Mouse (Mus musculus) gastrocnemius, adult 2 months (tissue): ENCODE measurements around the gene Uqcrq. TPM values are rescaled to one million over a fixed set of nuclear protein-coding genes. Genes with fewer than 3 reads are reported as not detected.

Experiments used
- DNase-seq: peaks from one replicate; pipeline ENCODE4 v3.0.0; 2022
- H3K27ac ChIP-seq: fragments of 200-600 bp; 2 replicates; pipeline ENCODE4 v1.8.1; 2022; ENCODE audit warnings: mild to moderate bottlenecking
- H3K4me3 ChIP-seq: fragments of 200-600 bp; 2 replicates; pipeline ENCODE4 v1.8.1; 2022; ENCODE audit warnings: mild to moderate bottlenecking, moderate library complexity
- CTCF ChIP-seq: fragments of 200-600 bp; IDR thresholded peaks from 2 replicates; pipeline ENCODE4 v1.8.1; 2022; ENCODE audit warnings: antibody characterized with exemption, mild to moderate bottlenecking, moderate library complexity
- intact Hi-C: fragments of 180-260 bp; cut with DNase I; formaldehyde crosslinking; loops from one replicate; pipeline ENCODE4 v1.15.1; 2025
- total RNA-seq, 2 experiments: library from RNA; stranded (reverse); gene quantifications; 2 replicates each; pipeline ENCODE4 v1.2.3; 2021

Uqcrq gene
- total RNA-seq, 2 experiments from 2014 or later: 1,156 to 1,696 TPM

- TF ChIP-seq CTCF: no peak
- intact Hi-C loops: no loop called here
- peak overlapping the region; percentile 52 for H3K27ac ChIP-seq
- peak; percentile 81 for DNase-seq
- H3K4me3 ChIP-seq: no peak overlapping the region
These were observed 17.9 kb upstream of the Uqcrq start for GRCm38 (mm10) chr11:53448529-53448928.

- no peak for TF ChIP-seq CTCF
- no peak for DNase-seq
- intact Hi-C loops: no loop called here
- Histone ChIP-seq H3K27ac (peak overlapping the region; percentile 52), H3K4me3 (no peak overlapping the region)
These were observed 17.4 kb upstream of the Uqcrq start for GRCm38 (mm10) chr11:53447996-53448395.

GRCm38 (mm10) chr11:53446183-53446582 lies 15.6 kb upstream of the Uqcrq start:
- intact Hi-C loops: no loop called here
- TF ChIP-seq CTCF: no peak
- no peak overlapping the region for H3K4me3 ChIP-seq
- H3K27ac ChIP-seq: no peak overlapping the region
- no peak for DNase-seq

- TF ChIP-seq CTCF: no peak
These were observed 14.9 kb upstream of the Uqcrq start for GRCm38 (mm10) chr11:53445562-53445961.

GRCm38 (mm10) chr11:53443861-53444260 lies 13.2 kb upstream of the Uqcrq start:
- Histone ChIP-seq H3K4me3 (no peak overlapping the region), H3K27ac (no peak overlapping the region)
- no peak for DNase-seq
- intact Hi-C loops: no loop called here
- TF ChIP-seq CTCF: peak; percentile 70

More at GRCm38 (mm10) chr11:53445562-53445961, 14.9 kb upstream of the Uqcrq start:
- no peak overlapping the region for H3K4me3 ChIP-seq
- no peak for DNase-seq
- H3K27ac ChIP-seq: no peak overlapping the region
- intact Hi-C loops: no loop called here

- no peak for DNase-seq
- H3K4me3 ChIP-seq: peak overlapping the region; percentile 48
- H3K27ac ChIP-seq: peak overlapping the region; percentile 85
- intact Hi-C loops: no loop called here
- no peak for TF ChIP-seq CTCF
These were observed 11.3 kb upstream of the Uqcrq start for GRCm38 (mm10) chr11:53441921-53442320.

GRCm38 (mm10) chr11:53436338-53436737 lies 5.7 kb upstream of the Uqcrq start:
- Histone ChIP-seq H3K4me3 (no peak overlapping the region), H3K27ac (no peak overlapping the region; the same call in 1 of the 2 replicates)
- no peak for DNase-seq
- intact Hi-C loops: no loop called here
- TF ChIP-seq CTCF: no peak

- Histone ChIP-seq H3K4me3 (no peak overlapping the region), H3K27ac (no peak overlapping the region)
- intact Hi-C loops: no loop called here
- TF ChIP-seq CTCF: no peak
- DNase-seq: no peak
These were observed 4.9 kb upstream of the Uqcrq start for GRCm38 (mm10) chr11:53435504-53435903.

- intact Hi-C loops: no loop called here
- Histone ChIP-seq H3K4me3 (no peak overlapping the region), H3K27ac (no peak overlapping the region)
- no peak for DNase-seq
- TF ChIP-seq CTCF: no peak
These were observed 2.4 kb upstream of the Uqcrq start for GRCm38 (mm10) chr11:53433057-53433456.

GRCm38 (mm10) chr11:53431347-53432056 lies 871 bp upstream of the Uqcrq start:
- no peak for DNase-seq
- TF ChIP-seq CTCF: no peak
- intact Hi-C loops: loop anchor here (2.0 kb wide), 1 partner anchor 131 kb away; the partner anchor contains the start of gene Hspa4
- Histone ChIP-seq H3K27ac (peak overlapping the region; percentile 97), H3K4me3 (peak overlapping the region; percentile 80)

- intact Hi-C loops: loop anchor here (2.0 kb wide), 1 partner anchor 129 kb away; the partner anchor contains the start of gene Hspa4
- Histone ChIP-seq H3K27ac (peak overlapping the region; percentile 97), H3K4me3 (peak overlapping the region; percentile 80)
- no peak for DNase-seq
- no peak for TF ChIP-seq CTCF
These were observed 346 bp downstream of the Uqcrq start for GRCm38 (mm10) chr11:53430300-53430669.

GRCm38 (mm10) chr11:53429182-53429581 lies 1.4 kb downstream of the Uqcrq start:
- peak overlapping the region; percentile 80 for H3K4me3 ChIP-seq
- no peak overlapping the region for H3K27ac ChIP-seq
- intact Hi-C loops: no loop called here
- TF ChIP-seq CTCF: no peak
- no peak for DNase-seq

- no peak for TF ChIP-seq CTCF
- Histone ChIP-seq H3K27ac (no peak overlapping the region), H3K4me3 (no peak overlapping the region)
- DNase-seq: no peak
- intact Hi-C loops: no loop called here
These were observed 1.9 kb downstream of the Uqcrq start for GRCm38 (mm10) chr11:53428716-53429057.
